Mouse (Mus musculus): Measurements from ENCODE around the gene Fermt3.
A peak's percentile ranks its signal among the peaks of the same experiment; 100 is the strongest.
"Not testable (repeated sequence)": the region's sequence is repeated elsewhere in the genome, so short reads cannot be mapped to it uniquely, and the experiment has no call there.

Fermt3 gene

GRCm38 (mm10) chr19:7019191-7019590 lies at the start of gene Fermt3:
Gene Fermt3, minus strand, starts transcription at chr19:7019469.
- DNase-seq (ENCODE audit: low spot score in 2 of 2), result peak in 1 of 2 experiments; percentile 54

GRCm38 (mm10) chr19:7068136-7068535 lies 48.9 kb upstream of the Fermt3 start:
- DNase-seq (ENCODE audit: low spot score in 2 of 2), result peak in 1 of 2 experiments; percentile 76

- no peak for DNase-seq (ENCODE audit: low spot score in 2 of 2)
Observed at GRCm38 (mm10) chr19:7067344-7068050, 48.2 kb upstream of the Fermt3 start.

- no peak for DNase-seq (ENCODE audit: low spot score in 2 of 2)
Observed at GRCm38 (mm10) chr19:7066828-7067342, 47.6 kb upstream of the Fermt3 start.

- DNase-seq (ENCODE audit: low spot score in 2 of 2), result no peak
Observed at GRCm38 (mm10) chr19:7066034-7066827, 47.0 kb upstream of the Fermt3 start.

- DNase-seq (ENCODE audit: low spot score in 2 of 2), result peak; percentile 63 to 80
Observed at GRCm38 (mm10) chr19:7064571-7064970, 45.3 kb upstream of the Fermt3 start.

- no peak for DNase-seq (ENCODE audit: low spot score in 2 of 2)
Observed at GRCm38 (mm10) chr19:7062916-7063315, 43.6 kb upstream of the Fermt3 start.

- DNase-seq (ENCODE audit: low spot score in 2 of 2), result no peak
Observed at GRCm38 (mm10) chr19:7062110-7062509, 42.8 kb upstream of the Fermt3 start.

- DNase-seq (ENCODE audit: low spot score in 2 of 2), result no peak
Observed at GRCm38 (mm10) chr19:7058541-7058940, 39.3 kb upstream of the Fermt3 start.

GRCm38 (mm10) chr19:7057722-7058207 lies 38.5 kb upstream of the Fermt3 start:
- peak; percentile 66 for DNase-seq (ENCODE audit: low spot score in 2 of 2)

GRCm38 (mm10) chr19:7057126-7057721 lies 38.0 kb upstream of the Fermt3 start:
- DNase-seq (ENCODE audit: low spot score in 2 of 2), result peak in 1 of 2 experiments; percentile 44

- peak; percentile 74 to 78 for DNase-seq (ENCODE audit: low spot score in 2 of 2)
Observed at GRCm38 (mm10) chr19:7056248-7057087, 37.2 kb upstream of the Fermt3 start, which contains the start of gene Macrod1. Gene Macrod1, plus strand, starts transcription at chr19:7056810.

GRCm38 (mm10) chr19:7055173-7055572 lies 35.9 kb upstream of the Fermt3 start:
- DNase-seq (ENCODE audit: low spot score in 2 of 2), result no peak

- no peak for DNase-seq (ENCODE audit: low spot score in 2 of 2)
Observed at GRCm38 (mm10) chr19:7054772-7055171, 35.5 kb upstream of the Fermt3 start.

- not testable (repeated sequence) for DNase-seq (ENCODE audit: low spot score in 2 of 2)
Observed at GRCm38 (mm10) chr19:7053382-7053781, 34.1 kb upstream of the Fermt3 start.

- DNase-seq (ENCODE audit: low spot score in 2 of 2), result no peak
Observed at GRCm38 (mm10) chr19:7044706-7045105, 25.4 kb upstream of the Fermt3 start.

- no peak for DNase-seq (ENCODE audit: low spot score in 2 of 2)
Observed at GRCm38 (mm10) chr19:7044279-7044678, 25.0 kb upstream of the Fermt3 start.

- no peak for DNase-seq (ENCODE audit: low spot score in 2 of 2)
Observed at GRCm38 (mm10) chr19:7041171-7041570, 21.9 kb upstream of the Fermt3 start.

GRCm38 (mm10) chr19:7040637-7041130 lies 21.4 kb upstream of the Fermt3 start:
- no peak for DNase-seq (ENCODE audit: low spot score in 2 of 2)

GRCm38 (mm10) chr19:7039841-7040636 lies 20.8 kb upstream of the Fermt3 start, which contains the start of gene Stip1:
Gene Stip1, minus strand, starts transcription at chr19:7039967.
- peak; percentile 99 to 100 for DNase-seq (ENCODE audit: low spot score in 2 of 2)

Data from frontal cortex, postnatal 10 days (tissue).